Mouse (Mus musculus) lung, postnatal 0 days (tissue): Measurements from ENCODE around the gene Tnni1. TPM values are rescaled to one million over a fixed set of nuclear protein-coding genes. Genes with fewer than 3 reads are reported as not detected.

Experiments used
- ATAC-seq: fragments of 200-750 bp; cut with Nextera tagmentation; 2 replicates; pipeline ENCODE4 v1.8.0; 2017; ENCODE audit warnings: moderate library complexity
- DNase-seq: peaks from one replicate; pipeline ENCODE4 v3.0.0-alpha.2; 2016; ENCODE audit warnings: low spot score
- H3K27ac ChIP-seq: fragments of 300-500 bp; sonication (generic); 2 replicates; pipeline ENCODE4 v1.5.1; 2014; ENCODE audit warnings: antibody characterized with exemption, mild to moderate bottlenecking, low read length, mixed read lengths
- H3K27me3 ChIP-seq: fragments of 300-500 bp; sonication (generic); replicated peaks from 2 replicates; pipeline ENCODE4 v1.6.1; 2014; ENCODE audit warnings: low read length, mixed read lengths; ENCODE audit not compliant: insufficient read depth
- H3K36me3 ChIP-seq: fragments of 300-500 bp; sonication (generic); 2 replicates; pipeline ENCODE4 v1.6.1; 2014; ENCODE audit warnings: low read length, mixed read lengths; ENCODE audit not compliant: insufficient read depth
- H3K4me1 ChIP-seq: fragments of 300-500 bp; sonication (generic); 2 replicates; pipeline ENCODE4 v1.6.1; 2014; ENCODE audit warnings: antibody characterized with exemption, low read depth, low read length, mixed read lengths; ENCODE audit not compliant: insufficient read depth
- H3K4me2 ChIP-seq: fragments of 300-500 bp; sonication (generic); replicated peaks from 2 replicates; pipeline ENCODE4 v1.6.1; 2014; ENCODE audit warnings: low read depth, mild to moderate bottlenecking, low read length, moderate library complexity, mixed read lengths
- H3K4me3 ChIP-seq: fragments of 300-500 bp; sonication (generic); 2 replicates; pipeline ENCODE4 v1.5.1; 2014; ENCODE audit warnings: low read depth, low read length
- H3K9ac ChIP-seq: fragments of 300-500 bp; sonication (generic); replicated peaks from 2 replicates; pipeline ENCODE4 v1.6.1; 2014; ENCODE audit warnings: low read depth, mild to moderate bottlenecking
- H3K9me3 ChIP-seq: fragments of 300-500 bp; sonication (generic); 2 replicates; pipeline ENCODE4 v1.6.1; 2016; ENCODE audit warnings: low read length, mixed read lengths
- CTCF ChIP-seq: IDR thresholded peaks from 2 replicates; pipeline ENCODE4 v1.5.1; 2016; ENCODE audit warnings: antibody characterized with exemption, mild to moderate bottlenecking
- EP300 ChIP-seq: IDR thresholded peaks from 2 replicates; pipeline ENCODE4 v1.6.1; 2016; ENCODE audit warnings: antibody characterized with exemption, mild to moderate bottlenecking, control low read depth
- WGBS: fragments of 180-500 bp; shearing (Covaris S2); extraction: QIAGEN DNeasy Blood & Tissue Kit; methylation state at CpG from one replicate; pipeline ENCODE4 v1.1.7; 2014; 5-methylcytosine and 5-hydroxymethylcytosine counted together
- polyA plus RNA-seq: library from polyadenylated mRNA; unstranded; fragments of >200 nt; fragmentation: Nextera tagmentation; extraction: Ambion mirVana; gene quantifications from 2 replicates; pipeline ENCODE4 v1.2.1, GENCODE M21; 2015

The Tnni1 gene
- polyA plus RNA-seq, 1 experiment from 2014 or later = 26.1 TPM

DNA sequence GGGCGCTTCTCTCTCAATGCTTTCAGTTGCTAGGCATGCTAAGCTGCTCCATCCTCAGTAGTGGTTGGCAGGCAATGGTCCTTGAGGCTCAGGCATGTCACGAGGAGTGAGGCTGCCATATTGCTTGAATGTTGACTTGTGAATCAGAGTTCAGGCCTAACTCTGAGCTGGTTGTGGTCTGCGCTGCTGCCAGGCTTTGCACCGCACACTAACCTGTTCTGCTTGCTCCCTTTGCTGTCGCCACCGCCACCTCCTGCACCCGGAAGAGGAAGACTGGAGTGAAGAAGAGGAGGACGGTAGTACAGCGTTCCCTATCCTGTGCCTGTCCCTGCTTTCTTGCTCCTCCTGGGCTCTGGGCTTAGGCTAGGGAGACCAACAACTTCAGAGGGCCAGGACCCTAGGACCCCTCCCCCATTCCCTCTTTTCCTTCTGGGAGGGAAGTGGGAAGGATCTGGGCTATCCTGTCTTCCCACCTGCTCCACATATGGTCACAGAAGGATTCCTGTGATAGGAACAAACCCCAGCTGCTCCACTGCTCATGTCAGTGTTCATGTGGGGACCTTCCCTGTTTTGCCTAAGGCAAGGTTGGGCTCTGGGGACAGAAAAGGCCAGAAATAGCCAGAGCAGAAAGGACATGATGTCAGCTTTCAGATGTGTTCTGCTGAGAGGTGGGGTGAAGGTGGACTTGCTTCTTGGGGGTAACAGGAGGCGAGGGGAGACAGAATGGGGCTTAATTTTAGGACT lies 64.5 kb downstream of the Tnni1 start:
- Histone ChIP-seq H3K36me3 (no peaks in the 10 kb centered on the region), H3K27ac (no peak overlapping the region), H3K9ac (no peak overlapping the region), H3K27me3 (no peaks in the 10 kb centered on the region), H3K4me3 (no peak overlapping the region), H3K9me3 (no peaks in the 10 kb centered on the region), H3K4me1 (no peaks in the 10 kb centered on the region; the same call in 1 of the 2 replicates), H3K4me2 (no peak overlapping the region)
- DNase-seq (no peak), ATAC-seq (no peak)
- no peak for TF ChIP-seq EP300
- no peak for TF ChIP-seq CTCF
- 89% methylated on average over 10 of the region's 10 CpGs for WGBS

DNA sequence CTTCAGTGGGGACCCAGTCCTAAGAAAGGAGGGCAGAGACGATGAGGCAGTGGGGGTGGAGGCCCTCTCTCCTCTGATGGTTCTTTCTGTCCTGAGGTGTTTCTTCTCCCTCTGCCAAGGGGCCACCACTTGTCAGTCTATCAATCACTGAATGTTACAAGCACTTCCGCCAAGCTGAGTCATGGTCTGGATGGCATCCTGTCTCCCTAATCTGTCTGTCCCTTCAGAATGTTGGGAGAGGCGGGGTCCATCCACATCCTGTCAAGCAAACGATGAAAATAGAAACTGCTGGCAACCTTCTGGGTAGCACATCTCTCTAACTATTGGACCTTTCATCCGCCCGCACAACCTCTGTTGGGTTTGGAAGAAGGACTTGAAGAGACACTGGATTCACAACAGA lies 65.2 kb downstream of the Tnni1 start:
- peak; percentile 70 for DNase-seq
- Histone ChIP-seq H3K27me3 (no peaks in the 10 kb centered on the region), H3K9ac (no peak overlapping the region), H3K27ac (peak overlapping the region; percentile 44; the same call in 1 of the 2 replicates), H3K36me3 (no peaks in the 10 kb centered on the region), H3K4me1 (no peaks in the 10 kb centered on the region; the same call in 1 of the 2 replicates), H3K9me3 (no peaks in the 10 kb centered on the region), H3K4me3 (no peak overlapping the region), H3K4me2 (no peak overlapping the region)
- ATAC-seq = peak; percentile 84
- TF ChIP-seq CTCF (no peak), EP300 (peak; percentile 89)
- 42% methylated on average over 6 of the region's 6 CpGs for WGBS

DNA sequence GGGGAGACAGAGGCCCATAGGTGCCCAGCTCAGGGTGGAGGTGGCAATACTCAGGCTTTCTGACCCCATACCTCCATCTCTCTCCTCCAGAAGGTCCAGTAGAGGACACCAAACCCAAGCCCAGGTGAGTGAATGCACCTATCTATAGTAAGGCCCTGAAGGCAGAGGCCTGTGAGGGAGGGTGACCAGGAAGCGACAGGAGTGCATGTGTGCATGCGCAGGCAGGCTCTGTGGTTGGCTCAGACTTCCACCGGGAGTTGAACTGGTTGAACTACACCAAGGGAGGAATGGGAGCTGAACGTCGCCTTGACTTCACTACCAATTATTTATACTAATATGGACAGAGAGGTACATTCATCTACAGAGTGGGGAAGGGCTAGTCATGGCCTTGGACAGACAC lies 67.4 kb downstream of the Tnni1 start:
- no peak for TF ChIP-seq CTCF
- TF ChIP-seq EP300 = no peak
- Histone ChIP-seq H3K36me3 (no peaks in the 10 kb centered on the region), H3K27me3 (no peaks in the 10 kb centered on the region), H3K9ac (no peak overlapping the region), H3K4me2 (no peak overlapping the region), H3K4me3 (no peak overlapping the region), H3K9me3 (no peaks in the 10 kb centered on the region), H3K27ac (no peak overlapping the region), H3K4me1 (no peaks in the 10 kb centered on the region; the same call in 1 of the 2 replicates)
- WGBS = 79% methylated on average over 5 of the region's 5 CpGs
- no peak for DNase-seq
- ATAC-seq = no peak

DNA sequence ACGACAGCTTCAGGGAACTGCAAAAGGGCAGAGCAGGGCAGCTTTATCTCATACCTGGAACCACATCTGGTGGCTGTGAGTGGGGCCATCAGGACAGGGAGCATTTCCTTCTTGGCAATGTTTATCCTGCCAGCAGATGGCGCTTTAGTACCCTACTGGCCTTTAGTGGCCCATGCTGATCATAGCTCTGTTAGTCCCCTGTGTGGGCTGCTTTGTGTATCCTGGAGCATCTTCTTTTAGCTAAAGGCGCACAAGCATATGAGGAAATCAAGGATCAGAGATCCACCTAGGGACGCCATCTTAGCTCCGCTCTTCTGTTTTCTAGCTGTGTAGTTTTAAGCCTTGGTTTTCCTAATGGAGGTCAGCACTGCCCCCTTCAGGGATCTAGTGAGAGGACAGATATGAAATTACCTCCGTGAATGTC lies 67.9 kb downstream of the Tnni1 start:
- TF ChIP-seq CTCF = peak; percentile 81
- TF ChIP-seq EP300 = no peak
- no peak overlapping the region for H3K9ac ChIP-seq
- H3K4me1 ChIP-seq = no peaks in the 10 kb centered on the region; the same call in 1 of the 2 replicates
- 34% methylated on average over 6 of the region's 6 CpGs for WGBS
- H3K27me3 ChIP-seq = no peaks in the 10 kb centered on the region
- no peaks in the 10 kb centered on the region for H3K9me3 ChIP-seq
- no peak overlapping the region for H3K4me2 ChIP-seq
- peak; percentile 45 for ATAC-seq
- no peaks in the 10 kb centered on the region for H3K36me3 ChIP-seq
- H3K4me3 ChIP-seq = no peak overlapping the region
- no peak overlapping the region for H3K27ac ChIP-seq
- peak; percentile 70 for DNase-seq

DNA sequence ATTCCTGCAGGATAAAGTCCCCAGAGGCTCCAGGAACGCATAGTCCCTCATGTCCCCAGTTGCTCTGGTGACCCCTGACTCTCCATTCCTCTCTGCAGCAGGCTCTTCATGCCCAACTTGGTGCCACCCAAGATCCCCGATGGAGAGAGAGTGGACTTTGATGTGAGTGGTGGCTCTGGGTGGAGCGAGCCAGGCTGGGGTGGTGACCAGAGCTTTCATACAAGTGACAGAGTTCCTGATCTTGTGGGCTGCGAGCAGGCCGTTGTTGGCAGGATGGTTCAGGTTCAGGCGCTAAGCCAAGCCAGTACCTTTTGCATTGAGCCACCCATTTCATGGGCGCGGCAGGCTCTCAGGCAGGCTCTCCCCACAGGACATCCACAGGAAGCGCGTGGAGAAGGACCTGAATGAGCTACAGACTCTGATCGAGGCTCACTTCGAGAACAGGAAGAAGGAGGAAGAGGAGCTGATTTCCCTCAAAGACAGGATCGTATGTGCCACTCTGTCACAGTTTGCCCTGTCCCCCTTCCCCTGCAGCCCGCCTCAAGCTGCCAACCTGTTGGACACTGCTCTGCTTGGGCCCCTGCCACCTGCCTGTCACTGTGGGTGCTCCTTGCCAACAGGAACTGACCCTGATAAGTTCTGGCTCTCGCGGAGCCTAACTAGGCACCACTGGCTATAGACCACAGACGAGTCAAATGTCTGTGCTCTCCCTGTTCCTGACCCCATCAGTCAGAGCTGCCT lies 68.5 kb downstream of the Tnni1 start:
- DNase-seq = no peak
- Histone ChIP-seq H3K27me3 (no peaks in the 10 kb centered on the region), H3K9ac (no peak overlapping the region), H3K27ac (no peak overlapping the region), H3K4me3 (no peak overlapping the region), H3K4me2 (no peak overlapping the region), H3K4me1 (no peaks in the 10 kb centered on the region; the same call in 1 of the 2 replicates), H3K36me3 (no peaks in the 10 kb centered on the region), H3K9me3 (no peaks in the 10 kb centered on the region)
- 69% methylated on average over 17 of the region's 17 CpGs for WGBS
- no peak for ATAC-seq
- TF ChIP-seq EP300 = no peak
- TF ChIP-seq CTCF = no peak

DNA sequence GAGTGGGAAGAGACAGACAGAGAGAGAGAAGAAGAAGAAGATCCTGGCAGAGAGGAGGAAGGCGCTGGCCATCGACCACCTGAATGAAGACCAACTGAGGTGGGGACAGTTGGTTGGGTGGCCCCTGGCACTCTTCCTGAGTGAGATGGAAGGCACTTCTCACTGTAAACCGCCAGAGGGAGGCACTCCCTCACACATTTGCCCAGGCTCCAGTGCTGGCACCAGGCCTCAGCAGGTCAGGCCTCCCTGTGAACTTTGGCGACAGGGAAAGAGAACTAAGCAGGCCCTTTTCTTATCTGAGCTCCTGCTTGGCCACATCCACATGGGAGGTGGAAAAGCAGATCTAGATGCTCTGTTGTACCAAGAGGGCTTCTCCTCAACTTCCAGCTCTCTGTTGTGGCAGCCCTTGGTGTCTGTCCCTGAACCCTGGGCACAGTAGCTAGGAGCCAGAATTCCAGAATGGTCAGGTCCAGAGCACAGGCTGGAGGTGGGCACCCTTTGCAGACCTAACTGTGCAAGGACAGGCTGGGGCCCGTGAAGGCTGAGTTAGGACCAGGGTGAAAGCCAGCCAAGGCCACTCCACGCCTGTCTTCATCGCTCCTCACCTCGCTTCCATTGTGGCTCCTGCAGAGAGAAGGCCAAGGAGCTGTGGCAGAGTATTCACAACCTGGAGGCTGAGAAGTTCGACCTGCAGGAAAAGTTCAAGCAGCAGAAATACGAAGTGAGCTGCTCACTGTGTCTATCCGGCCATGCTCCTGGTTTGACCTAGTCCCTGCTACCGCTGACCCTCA lies 71.7 kb downstream of the Tnni1 start:
- no peak overlapping the region for H3K27ac ChIP-seq
- H3K27me3 ChIP-seq = no peaks in the 10 kb centered on the region
- DNase-seq = peak; percentile 50
- no peaks in the 10 kb centered on the region for H3K36me3 ChIP-seq
- H3K4me2 ChIP-seq = no peak overlapping the region
- TF ChIP-seq EP300 (no peak), CTCF (peak; percentile 75)
- peak; percentile 52 for ATAC-seq
- H3K4me3 ChIP-seq = no peak overlapping the region
- H3K9me3 ChIP-seq = no peaks in the 10 kb centered on the region
- no peaks in the 10 kb centered on the region; the same call in 1 of the 2 replicates for H3K4me1 ChIP-seq
- no peak overlapping the region for H3K9ac ChIP-seq
- WGBS = 66% methylated on average over 12 of the region's 12 CpGs
